Mouse (Mus musculus) midbrain, embryonic 12.5 days (tissue): Measurements from ENCODE around the gene Tnmd. TPM values are rescaled to one million over a fixed set of nuclear protein-coding genes. Genes with fewer than 3 reads are reported as not detected.

Experiments used
- polyA plus RNA-seq: library from polyadenylated mRNA; unstranded; fragments of >200 nt; fragmentation: Nextera tagmentation; extraction: Ambion mirVana; gene quantifications from 2 replicates; pipeline ENCODE4 v1.2.1, GENCODE M21; 2016

The Tnmd gene
- polyA plus RNA-seq, 1 experiment from 2014 or later = 23.0 TPM

Other genes starting within 250 kb of the Tnmd start
- 10.2 and 14.1 TPM in 2 replicates for gene Pcdh19, start 162.0 kb upstream of the Tnmd start, polyA plus RNA-seq
- gene Tspan6, start 47.4 kb downstream of the Tnmd start, polyA plus RNA-seq = 203 and 209 TPM in 2 replicates
- gene Srpx2, start 57.4 kb downstream of the Tnmd start, polyA plus RNA-seq = 1.5 and 2.1 TPM in 2 replicates
- 1.5 and 2.0 TPM in 2 replicates for gene Sytl4, start 130.8 kb downstream of the Tnmd start, polyA plus RNA-seq
- gene Cstf2, start 208.2 kb downstream of the Tnmd start, polyA plus RNA-seq = 66.6 and 68.0 TPM in 2 replicates